Mouse (Mus musculus) ovary, adult 2 months (tissue): ENCODE data around the gene Mas1. TPM values are rescaled to one million over a fixed set of nuclear protein-coding genes. Genes with fewer than 3 reads are reported as not detected.

Experiments
- polyA plus RNA-seq: library from polyadenylated mRNA; depleted of rRNA; stranded (reverse); fragments of >200 nt; gene quantifications from 2 replicates; pipeline ENCODE4 v1.2.3, GENCODE M21; 2012; rRNA removed

Gene Mas1
- 0.20 and 0.47 TPM in 2 replicates for polyA plus RNA-seq

DNA sequence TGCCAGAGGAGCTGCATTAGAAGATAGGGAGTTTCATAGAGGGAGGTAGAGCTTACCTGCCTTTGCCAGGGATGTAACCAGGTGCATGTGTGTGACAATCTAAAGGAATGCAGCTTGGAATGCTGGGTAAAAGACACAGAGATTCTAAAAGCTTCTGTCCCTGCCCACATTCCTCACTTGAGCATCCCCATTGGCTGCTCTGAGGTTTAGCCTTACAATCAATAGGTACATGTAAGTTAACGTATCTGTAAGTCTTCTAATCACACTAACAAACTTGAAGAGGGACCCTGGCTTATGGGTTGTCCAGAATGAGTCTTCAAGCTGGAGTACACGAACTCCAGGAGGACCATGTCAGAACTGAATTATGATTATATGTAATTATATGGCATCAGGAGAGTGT, at the start of gene Mas1:
Gene Mas1 (minus strand): TSS at position 101 of the 400 bp plus-strand sequence.

DNA sequence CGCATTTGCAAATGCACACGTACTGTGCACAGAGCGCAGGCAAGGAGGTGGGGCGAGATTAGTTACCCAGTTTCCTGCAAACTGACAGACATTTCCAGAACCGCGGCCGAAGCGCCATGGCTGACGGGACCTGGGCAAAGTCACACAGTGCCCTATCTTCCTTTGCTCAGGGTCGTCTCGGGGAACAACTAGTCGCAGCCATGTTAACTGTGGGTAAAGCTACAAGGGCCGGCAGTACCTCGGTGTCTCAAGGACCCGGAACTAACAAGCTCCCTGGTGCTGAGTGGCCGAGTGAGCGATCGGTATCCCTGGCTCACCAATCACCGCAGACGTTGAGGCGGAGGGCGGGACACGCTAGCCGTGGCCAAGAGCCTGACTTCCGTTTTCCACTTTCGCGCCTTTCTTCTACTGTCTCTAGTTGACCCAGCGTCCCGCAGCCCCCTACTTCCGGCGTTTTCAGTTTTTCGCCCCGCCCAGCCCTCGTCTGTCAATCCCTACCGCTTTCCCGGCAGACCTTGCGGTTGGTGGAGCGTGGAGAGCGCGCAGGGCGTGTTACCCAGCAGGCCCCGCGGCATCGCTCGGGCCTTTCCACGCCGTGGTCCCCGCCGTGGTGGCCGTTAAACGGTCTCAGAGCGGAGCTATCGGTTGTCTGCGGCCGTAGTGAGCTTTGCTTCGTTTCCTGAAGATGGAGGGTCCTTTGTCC, 48.1 kb upstream of the Mas1 start, which contains the start of gene Mrpl18:
Gene Mrpl18 (minus strand): TSS at position 465 of the 703 bp plus-strand sequence.

DNA sequence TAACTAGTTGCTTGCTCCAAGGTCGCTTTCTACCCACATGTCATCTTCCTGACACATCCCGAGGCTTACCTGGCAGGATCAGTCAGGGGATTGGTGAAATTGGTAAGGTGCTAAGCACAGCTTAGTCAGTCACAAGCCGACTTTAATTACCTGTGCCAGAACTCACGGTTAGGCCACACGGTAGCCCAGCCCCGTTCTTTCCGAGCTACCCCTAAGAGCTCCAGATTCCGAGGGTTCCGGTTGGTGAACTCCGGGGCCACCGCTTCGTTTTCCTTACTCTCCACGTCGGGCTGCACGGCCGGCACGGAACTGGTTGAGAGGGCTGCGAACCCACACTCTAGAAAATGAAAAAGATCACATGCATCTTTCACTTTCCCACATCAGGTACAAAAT, 47.5 kb upstream of the Mas1 start, which contains the start of gene Tcp1:
Gene Tcp1 (plus strand): TSS at position 214 of the 393 bp plus-strand sequence.

DNA sequence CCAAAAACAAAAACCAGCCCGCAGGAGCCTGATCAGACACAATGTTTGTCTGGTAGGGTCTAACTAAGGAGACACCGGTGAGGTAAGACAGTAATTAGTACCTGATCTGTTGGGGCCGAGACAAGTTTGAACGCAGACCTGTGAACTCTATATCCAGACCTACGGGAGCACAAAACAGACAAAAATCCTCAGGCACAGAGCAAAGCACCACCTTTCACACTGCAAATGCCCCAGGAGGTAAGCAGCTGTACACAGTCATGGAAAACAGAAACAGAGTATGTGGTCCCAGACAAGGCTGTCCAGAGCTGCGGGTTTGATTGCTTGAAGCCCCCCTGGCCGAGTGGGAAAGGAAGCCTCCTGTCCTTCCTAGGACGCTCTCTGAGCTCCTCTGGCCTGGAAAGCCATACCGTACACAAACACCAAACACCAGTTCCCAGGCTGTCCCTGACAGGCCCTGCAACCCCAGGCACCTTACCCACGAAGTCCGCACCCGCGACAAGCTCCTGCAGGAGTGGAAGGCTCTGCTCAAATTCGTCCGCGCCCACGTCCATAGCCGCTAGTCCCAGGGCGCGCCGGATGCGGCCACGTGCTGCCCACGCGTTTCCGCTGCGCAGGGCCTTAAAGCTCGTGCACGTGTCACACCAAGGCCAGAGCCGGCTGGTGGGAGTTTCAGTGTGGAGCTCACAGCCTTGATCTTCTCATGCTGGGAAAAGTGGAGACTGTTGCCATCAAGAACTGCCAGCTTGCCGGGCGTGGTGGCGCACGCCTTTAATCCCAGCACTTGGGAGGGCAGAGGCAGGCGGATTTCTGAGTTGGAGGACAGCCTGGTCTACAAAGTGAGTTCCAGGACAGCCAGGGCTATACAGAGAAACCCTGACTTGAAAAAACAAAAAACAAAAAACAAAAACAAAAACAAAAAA, 41.7 kb upstream of the Mas1 start, which contains the start of gene Pnldc1:
Gene Pnldc1 (minus strand): TSS at position 870 of the 920 bp plus-strand sequence.

GRCm38 (mm10) chr17:12875734-12876133, 7.8 kb upstream of the Mas1 start, which contains the start of gene Mrgprh:
TSS of gene Mrgprh (plus strand) at chr17:12876034.

Other genes starting within 250 kb of the Mas1 start
- gene Slc22a1, start 192.3 kb downstream of the Mas1 start, polyA plus RNA-seq = 0.55 and 0.64 TPM in 2 replicates
- 35.2 and 36.5 TPM in 2 replicates for gene Igf2r, start 98.5 kb downstream of the Mas1 start, polyA plus RNA-seq
- gene Mrgprh, start 7.9 kb upstream of the Mas1 start, polyA plus RNA-seq = 0.17 and 0.34 TPM in 2 replicates
- gene Pnldc1, start 42.1 kb upstream of the Mas1 start, polyA plus RNA-seq = 2.1 and 3.7 TPM in 2 replicates
- 52.6 and 53.0 TPM in 2 replicates for gene Tcp1, start 47.6 kb upstream of the Mas1 start, polyA plus RNA-seq
- 17.3 and 20.8 TPM in 2 replicates for gene Mrpl18, start 48.2 kb upstream of the Mas1 start, polyA plus RNA-seq
- 0.23 and 0.43 TPM in 2 replicates for gene Acat3, start 72.5 kb upstream of the Mas1 start, polyA plus RNA-seq
- gene Acat2, start 92.6 kb upstream of the Mas1 start, polyA plus RNA-seq = 14.7 and 15.9 TPM in 2 replicates
- 9.6 and 14.4 TPM in 2 replicates for gene Wtap, start 126.0 kb upstream of the Mas1 start, polyA plus RNA-seq
- gene Sod2, start 138.7 kb upstream of the Mas1 start, polyA plus RNA-seq = 567 and 710 TPM in 2 replicates
- 0.74 and 0.78 TPM in 2 replicates for gene Gpr31b, start 184.2 kb upstream of the Mas1 start, polyA plus RNA-seq
- 0.08 and 0.24 TPM in 2 replicates for gene Tcp10b, start 193.0 kb upstream of the Mas1 start, polyA plus RNA-seq